Mouse (Mus musculus) macrophage (primary cell): Measurements from ENCODE around the gene Gm3336. TPM values are rescaled to one million over a fixed set of nuclear protein-coding genes. Genes with fewer than 3 reads are reported as not detected.

Experiments used
- polyA plus RNA-seq: library from polyadenylated mRNA; stranded (reverse); fragments of 250-400 nt; gene quantifications from 3 replicates; pipeline ENCODE4 v1.2.4, GENCODE M21; 2018; ENCODE audit warnings: inconsistent platforms

The Gm3336 gene
- polyA plus RNA-seq, 1 experiment from 2014 or later, result not detected

Other genes with a start within 250 kb of the Gm3336 start
- gene Klhl26, start 241.6 kb upstream of the Gm3336 start, polyA plus RNA-seq, result 5.9 to 7.7 TPM (median 7.4 TPM) in 3 replicates
- gene Tmem59l, start 231.2 kb upstream of the Gm3336 start, polyA plus RNA-seq, result not detected in 3 replicates
- gene Crlf1, start 225.4 kb upstream of the Gm3336 start, polyA plus RNA-seq, result not detected in 3 replicates
- gene Rex1bd, start 211.8 kb upstream of the Gm3336 start, polyA plus RNA-seq, result 37.3 to 87.0 TPM (median 75.4 TPM) in 3 replicates
- 907 to 1,116 TPM (median 1,045 TPM) in 3 replicates for gene Uba52, start 207.7 kb upstream of the Gm3336 start, polyA plus RNA-seq
- 103 to 188 TPM (median 181 TPM) in 3 replicates for gene Fkbp8, start 190.8 kb upstream of the Gm3336 start, polyA plus RNA-seq
- gene Kxd1, start 190.6 kb upstream of the Gm3336 start, polyA plus RNA-seq, result 50.0 to 80.3 TPM (median 65.4 TPM) in 3 replicates
- 18.8 to 33.9 TPM (median 21.7 TPM) in 3 replicates for gene Ell, start 179.1 kb upstream of the Gm3336 start, polyA plus RNA-seq
- gene Isyna1, start 124.2 kb upstream of the Gm3336 start, polyA plus RNA-seq, result 26.5 to 53.2 TPM (median 51.1 TPM) in 3 replicates
- 71.4 to 137 TPM (median 122 TPM) in 3 replicates for gene Ssbp4, start 109.7 kb upstream of the Gm3336 start, polyA plus RNA-seq
- 104 to 230 TPM (median 156 TPM) in 3 replicates for gene Lrrc25, start 102.4 kb upstream of the Gm3336 start, polyA plus RNA-seq
- gene Gdf15, start 86.1 kb upstream of the Gm3336 start, polyA plus RNA-seq, result 24.3 to 124 TPM (median 74.3 TPM) in 3 replicates
- 19.1 to 57.8 TPM (median 24.3 TPM) in 3 replicates for gene Pgpep1, start 58.2 kb upstream of the Gm3336 start, polyA plus RNA-seq
- gene Lsm4, start 45.3 kb upstream of the Gm3336 start, polyA plus RNA-seq, result 47.7 to 66.4 TPM (median 48.9 TPM) in 3 replicates
- gene Jund, start 19.6 kb upstream of the Gm3336 start, polyA plus RNA-seq, result 29.7 to 79.6 TPM (median 40.0 TPM) in 3 replicates
- gene Iqcn, start 15.1 kb upstream of the Gm3336 start, polyA plus RNA-seq, result not detected in 3 replicates
- not detected in 3 replicates for gene Pde4c, start 5.2 kb downstream of the Gm3336 start, polyA plus RNA-seq
- 3.2 to 5.2 TPM (median 3.7 TPM) in 3 replicates for gene Rab3a, start 36.1 kb downstream of the Gm3336 start, polyA plus RNA-seq
- 26.0 to 40.2 TPM (median 29.3 TPM) in 3 replicates for gene Mpv17l2, start 42.4 kb downstream of the Gm3336 start, polyA plus RNA-seq
- gene Pik3r2, start 58.2 kb downstream of the Gm3336 start, polyA plus RNA-seq, result 23.2 to 26.1 TPM (median 23.3 TPM) in 3 replicates
- 40.6 to 60.5 TPM (median 46.5 TPM) in 3 replicates for gene Mast3, start 86.5 kb downstream of the Gm3336 start, polyA plus RNA-seq
- 1.4 to 7.6 TPM (median 1.6 TPM) in 3 replicates for gene Il12rb1, start 89.9 kb downstream of the Gm3336 start, polyA plus RNA-seq
- gene Arrdc2, start 121.2 kb downstream of the Gm3336 start, polyA plus RNA-seq, result 8.1 to 21.9 TPM (median 12.1 TPM) in 3 replicates
- 1.2 to 1.7 TPM (median 1.6 TPM) in 3 replicates for gene Kcnn1, start 144.7 kb downstream of the Gm3336 start, polyA plus RNA-seq
- gene Ccdc124, start 155.4 kb downstream of the Gm3336 start, polyA plus RNA-seq, result 47.6 to 62.3 TPM (median 58.2 TPM) in 3 replicates
- not detected in 3 replicates for gene Slc5a5, start 174.2 kb downstream of the Gm3336 start, polyA plus RNA-seq
- gene Rpl18a, start 178.9 kb downstream of the Gm3336 start, polyA plus RNA-seq, result 1,516 to 2,224 TPM (median 1,908 TPM) in 3 replicates
- gene Map1s, start 187.4 kb downstream of the Gm3336 start, polyA plus RNA-seq, result 20.1 to 42.7 TPM (median 38.1 TPM) in 3 replicates